Mouse (Mus musculus): ENCODE measurements at regions not wholly inside any gene's neighbourhood (a gene's known extent, or its start where the extent isn't known, plus 50 kb on each side); places are given as distances from the start of the nearest gene placed in this dataset.

GRCm38 (mm10) chr5:128482617-128483440 is 50.0 kb upstream of the Tmem132d start:
- no peak for DNase-seq (ENCODE audit: low spot score)

All from yolk sac, embryonic 10.5 days (tissue).